Mouse (Mus musculus) heart, adult 2 months (tissue): ENCODE measurements around the gene Slc22a7. TPM values are rescaled to one million over a fixed set of nuclear protein-coding genes. Genes with fewer than 3 reads are reported as not detected.

Experiments used
- DNase-seq, 2 experiments: peaks; one replicate each; pipeline ENCODE4 v3.0.0; 2021
- H3K27ac ChIP-seq: fragments of 200-600 bp; 2 replicates; pipeline ENCODE4 v1.8.1; 2022
- H3K27me3 ChIP-seq: fragments of 200-500 bp; 2 replicates; pipeline ENCODE4 v1.6.1; 2012; ENCODE audit warnings: mild to moderate bottlenecking, low read length, inconsistent platforms, mixed read lengths; ENCODE audit not compliant: control insufficient read depth, insufficient read depth
- H3K36me3 ChIP-seq: fragments of 200-500 bp; 2 replicates; pipeline ENCODE4 v1.6.1; 2012; ENCODE audit warnings: low read length, inconsistent platforms; ENCODE audit not compliant: control insufficient read depth, insufficient read depth
- H3K4me1 ChIP-seq: fragments of 200-500 bp; 2 replicates; pipeline ENCODE4 v1.6.1; 2011; ENCODE audit warnings: low read length; ENCODE audit not compliant: control insufficient read depth, insufficient read depth
- H3K4me3 ChIP-seq: fragments of 200-600 bp; 2 replicates; pipeline ENCODE4 v1.8.1; 2022
- H3K79me2 ChIP-seq: fragments of 200-500 bp; replicated peaks from 2 replicates; pipeline ENCODE4 v1.6.1; 2012; ENCODE audit warnings: mild to moderate bottlenecking, inconsistent platforms, low read length, moderate library complexity, mixed read lengths; ENCODE audit not compliant: control insufficient read depth, insufficient read depth
- H3K9ac ChIP-seq: fragments of 200-500 bp; 2 replicates; pipeline ENCODE4 v1.6.1; 2012; ENCODE audit warnings: low read depth, mild to moderate bottlenecking, control low read depth, inconsistent platforms, low read length, mixed read lengths
- CTCF ChIP-seq: fragments of 200-600 bp; IDR thresholded peaks from 2 replicates; pipeline ENCODE4 v1.8.1; 2022; ENCODE audit warnings: antibody characterized with exemption, mild to moderate bottlenecking, moderate library complexity
- EP300 ChIP-seq: fragments of 200-500 bp; IDR thresholded peaks from 2 replicates; pipeline ENCODE4 v1.6.1; 2011; ENCODE audit warnings: low read depth, low read length, control low read depth; ENCODE audit not compliant: insufficient read depth
- POLR2A ChIP-seq: fragments of 200-500 bp; IDR thresholded peaks from 2 replicates; pipeline ENCODE4 v1.6.1; 2011; ENCODE audit warnings: mild to moderate bottlenecking, low read depth, low read length, control low read depth; ENCODE audit not compliant: insufficient read depth
- WGBS: fragments of 180-500 bp; shearing (Covaris S2); methylation state at CpG from one replicate; pipeline ENCODE4 v1.1.7; 2018; 5-methylcytosine and 5-hydroxymethylcytosine counted together
- intact Hi-C: fragments of 180-260 bp; cut with DNase I; formaldehyde crosslinking; loops from one replicate; pipeline ENCODE4 v1.15.1; 2025
- long read RNA-seq: library from polyadenylated mRNA; stranded (forward); transcript quantifications from one replicate; pipeline ENCODE4 v2.0.0, GENCODE M21; 2021
- polyA plus RNA-seq: library from polyadenylated mRNA; depleted of rRNA; stranded (reverse); fragments of >200 nt; gene quantifications from 2 replicates; pipeline ENCODE4 v1.2.3, GENCODE M21; 2012; rRNA removed
- total RNA-seq, 2 experiments: library from RNA; stranded (reverse); gene quantifications; 2 replicates each; pipeline ENCODE4 v1.2.3; 2021

Gene Slc22a7
- total RNA-seq (not detected), polyA plus RNA-seq (0.38 TPM in 1 of 2 replicates, not detected in the other)
- long read RNA-seq: 0 reads

- TF ChIP-seq EP300: no peak
- no peak for TF ChIP-seq CTCF
- TF ChIP-seq POLR2A: no peak
Measured at GRCm38 (mm10) chr17:46438298-46438873, at the start of gene Slc22a7. Gene Slc22a7, minus strand, starts transcription at chr17:46438457.

DNA sequence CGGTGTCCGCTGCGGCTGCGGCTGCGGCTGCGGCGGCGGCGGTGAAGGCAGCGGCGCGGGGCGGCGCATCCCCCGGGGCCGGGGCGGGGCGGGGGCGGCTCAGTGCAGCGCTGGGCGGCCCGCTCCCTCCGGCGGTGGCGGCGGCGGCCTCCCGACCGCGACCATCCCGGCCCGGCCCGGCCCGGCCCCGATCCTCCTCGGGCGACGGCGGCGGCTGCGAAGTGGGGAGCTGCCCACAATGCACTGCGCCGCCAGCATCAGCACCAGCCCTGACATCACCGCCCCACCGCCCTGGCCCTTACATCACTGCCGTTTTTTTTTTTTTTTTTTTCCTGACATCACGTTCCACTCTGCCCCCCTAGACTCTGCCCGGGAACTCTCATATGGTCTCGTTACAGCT is 49.2 kb upstream of the Slc22a7 start, which contains the start of gene Ttbk1:
Ttbk1 (minus strand) TSS at position 245 of the 400 bp plus-strand sequence.
- no peak for DNase-seq
- no peak within 1 kb of the TSS for H3K9ac ChIP-seq
- H3K27me3 ChIP-seq: peaks cover 13% of the 10 kb centered on the region
- H3K4me1 ChIP-seq: no peaks in the 10 kb centered on the region
- no peaks in the 10 kb centered on the region for H3K36me3 ChIP-seq
- H3K4me3 ChIP-seq: no peak within 1 kb of the TSS
- intact Hi-C loops: no loop called here
- H3K79me2 ChIP-seq: no peaks in the 10 kb centered on the region
- WGBS: 1% methylated on average over 36 of the region's 49 CpGs
- TF ChIP-seq POLR2A (no peak), CTCF (no peak), EP300 (no peak)
- no peak within 1 kb of the TSS for H3K27ac ChIP-seq

More at GRCm38 (mm10) chr17:46438298-46438873, at the start of gene Slc22a7:
- H3K27ac ChIP-seq: no peak within 1 kb of the TSS
- WGBS: 82% methylated on average over 4 of the region's 4 CpGs
- DNase-seq: no peak
- H3K27me3 ChIP-seq: peaks cover 4% of the 10 kb centered on the region; the same call in 1 of the 2 replicates
- H3K36me3 ChIP-seq: no peaks in the 10 kb centered on the region
- H3K9ac ChIP-seq: no peak within 1 kb of the TSS
- no peaks in the 10 kb centered on the region for H3K79me2 ChIP-seq
- no peaks in the 10 kb centered on the region for H3K4me1 ChIP-seq
- H3K4me3 ChIP-seq: no peak within 1 kb of the TSS
- intact Hi-C loops: no loop called here

DNA sequence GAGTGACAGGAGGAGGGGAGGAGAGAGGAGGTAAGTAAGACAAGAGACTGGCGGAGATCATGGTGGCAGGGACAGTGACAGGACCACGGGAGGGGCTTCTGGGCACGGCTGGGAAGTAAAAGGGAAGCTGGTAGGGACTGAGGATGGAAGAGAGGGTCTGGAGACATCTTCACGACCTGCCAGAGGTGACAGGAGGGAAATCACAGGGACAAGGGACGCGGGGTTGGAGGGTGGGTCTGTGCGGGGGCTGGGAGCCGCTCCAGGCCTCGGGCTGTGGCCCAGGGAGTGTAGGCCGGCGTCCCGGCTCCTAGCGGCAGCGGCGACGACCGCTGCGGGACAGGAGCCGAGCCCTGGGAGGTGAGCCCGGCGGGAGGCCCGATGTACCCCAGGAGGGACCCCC is 48.7 kb upstream of the Slc22a7 start:
- no peak overlapping the region for H3K4me3 ChIP-seq
- H3K27ac ChIP-seq: no peak overlapping the region
- no peak overlapping the region for H3K9ac ChIP-seq
- intact Hi-C loops: no loop called here
- DNase-seq: no peak
- no peaks in the 10 kb centered on the region for H3K79me2 ChIP-seq
- H3K27me3 ChIP-seq: peaks cover 13% of the 10 kb centered on the region
- TF ChIP-seq CTCF (no peak), EP300 (no peak), POLR2A (no peak)
- no peaks in the 10 kb centered on the region for H3K36me3 ChIP-seq
- WGBS: 5% methylated on average over 22 of the region's 22 CpGs
- H3K4me1 ChIP-seq: no peaks in the 10 kb centered on the region

- Histone ChIP-seq H3K36me3 (no peaks in the 10 kb centered on the region), H3K27ac (no peak overlapping the region), H3K4me3 (no peak overlapping the region), H3K4me1 (no peaks in the 10 kb centered on the region), H3K9ac (no peak overlapping the region), H3K27me3 (peaks cover 13% of the 10 kb centered on the region), H3K79me2 (no peaks in the 10 kb centered on the region)
- TF ChIP-seq EP300 (no peak), CTCF (no peak), POLR2A (no peak)
- WGBS: 19% methylated on average over 6 of the region's 6 CpGs
- DNase-seq: no peak
- intact Hi-C loops: no loop called here
Measured at GRCm38 (mm10) chr17:46484461-46484875, 46.2 kb upstream of the Slc22a7 start.

DNA sequence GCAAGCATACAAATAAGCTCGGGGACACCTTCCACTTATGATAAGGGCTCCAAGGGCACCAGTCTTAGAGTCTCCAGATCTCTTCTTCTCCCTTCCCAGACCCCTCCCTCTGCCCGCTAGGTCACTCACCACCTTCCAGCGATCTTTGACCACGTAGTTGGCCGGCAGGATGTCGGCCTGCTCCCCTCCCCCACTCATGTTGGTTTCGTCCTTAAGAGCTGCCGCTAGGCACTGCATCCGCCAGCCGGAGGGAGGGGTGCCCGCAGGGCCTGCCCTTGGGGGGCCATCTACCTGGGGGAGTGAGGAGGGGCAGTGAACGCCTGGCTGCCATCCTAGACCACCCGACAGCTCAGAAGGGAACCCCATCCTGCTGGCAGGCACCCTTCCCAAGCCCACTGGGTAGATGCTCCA is 45.8 kb upstream of the Slc22a7 start:
- intact Hi-C loops: no loop called here
- under 1% methylated on average over 13 of the region's 13 CpGs for WGBS
- Histone ChIP-seq H3K4me1 (no peaks in the 10 kb centered on the region), H3K27me3 (peaks cover 13% of the 10 kb centered on the region), H3K79me2 (no peaks in the 10 kb centered on the region), H3K36me3 (no peaks in the 10 kb centered on the region), H3K9ac (no peak overlapping the region), H3K27ac (no peak overlapping the region), H3K4me3 (peak overlapping the region; percentile 23; the same call in 1 of the 2 replicates)
- DNase-seq: peak in 1 of 2 experiments; percentile 8
- TF ChIP-seq POLR2A (no peak), CTCF (no peak), EP300 (no peak)

- H3K27ac ChIP-seq: no peak overlapping the region
- 3% methylated on average over 16 of the region's 16 CpGs for WGBS
- H3K9ac ChIP-seq: no peak overlapping the region
- intact Hi-C loops: no loop called here
- peak in 1 of 2 experiments; percentile 21 for DNase-seq
- H3K4me3 ChIP-seq: peak overlapping the region; percentile 23; the same call in 1 of the 2 replicates
- H3K4me1 ChIP-seq: no peaks in the 10 kb centered on the region
- no peaks in the 10 kb centered on the region for H3K79me2 ChIP-seq
- H3K36me3 ChIP-seq: no peaks in the 10 kb centered on the region
- H3K27me3 ChIP-seq: peaks cover 13% of the 10 kb centered on the region
- TF ChIP-seq CTCF (no peak), EP300 (no peak), POLR2A (no peak)
Measured at GRCm38 (mm10) chr17:46483561-46484001, 45.3 kb upstream of the Slc22a7 start.
